Comparison of ENCODE assay signal across 8 mouse cellular contexts in genomic region chr7:24949958-24950623, GRCm38 (mm10). TPM values are rescaled to one million over a fixed set of nuclear protein-coding genes. Genes with fewer than 3 reads are reported as not detected.
A peak's percentile ranks its signal among the peaks of the same experiment; 100 is the strongest.
DNase-seq lines count a peak whose midpoint lies in the region; ATAC-seq and TF ChIP-seq lines count a peak whose summit lies in the region.

No protein-coding gene starts in this region.

- H3K9ac ChIP-seq in kidney, embryonic 14.5 days (ENCODE audit: low read depth, low read length) = no peak overlapping the region
- H3K9ac ChIP-seq in lung, embryonic 15.5 days = no peak overlapping the region

- no peak overlapping the region for H3K4me2 ChIP-seq in kidney, embryonic 14.5 days (replicated peaks; ENCODE audit: low read depth, low read length)
- H3K4me2 ChIP-seq in lung, embryonic 15.5 days = no peak overlapping the region

- H3K9me3 ChIP-seq in kidney, embryonic 14.5 days (ENCODE audit: control insufficient read depth, low read length) = no peaks in the 10 kb centered on the region
- no peaks in the 10 kb centered on the region for H3K9me3 ChIP-seq in lung, embryonic 15.5 days

- H3K4me1 ChIP-seq in kidney, embryonic 14.5 days (ENCODE audit: control insufficient read depth, insufficient read depth, low read length) = peaks cover 7% of the 10 kb centered on the region; the same call in 1 of the 2 replicates
- H3K4me1 ChIP-seq in lung, embryonic 15.5 days = peaks cover 6% of the 10 kb centered on the region
- peaks cover 31% of the 10 kb centered on the region for H3K4me1 ChIP-seq in olfactory bulb, adult 2 months (ENCODE audit: control insufficient read depth, insufficient read depth, low read length)

- peak; percentile 68 for ATAC-seq in kidney, embryonic 14.5 days (ENCODE audit: low FRiP score, low TSS enrichment)
- ATAC-seq in lung, embryonic 15.5 days (ENCODE audit: borderline replicate concordance, extremely low read depth, low FRiP score, low TSS enrichment) = peak; percentile 32; the same call in 1 of the 2 replicates

- peak; percentile 84 for TF ChIP-seq CTCF in olfactory bulb, adult 2 months (IDR thresholded peaks at IDR 0.05; ENCODE audit: insufficient read depth, low read depth, low read length)

- no peak overlapping the region for H3K27ac ChIP-seq in kidney, embryonic 14.5 days (ENCODE audit: low read depth, low read length)
- H3K27ac ChIP-seq in lung, embryonic 15.5 days = no peak overlapping the region
- no peak overlapping the region for H3K27ac ChIP-seq in olfactory bulb, adult 2 months (ENCODE audit: insufficient read depth, low read depth, low read length)

- no peak overlapping the region for H3K4me3 ChIP-seq in kidney, embryonic 14.5 days (ENCODE audit: low read length)
- H3K4me3 ChIP-seq in lung, embryonic 15.5 days = no peak overlapping the region
- H3K4me3 ChIP-seq in olfactory bulb, adult 2 months (ENCODE audit: insufficient read depth, low read depth, low read length) = no peak overlapping the region

- H3K27me3 ChIP-seq in kidney, embryonic 14.5 days (ENCODE audit: control insufficient read depth, insufficient read depth, low read length) = peaks cover 91% of the 10 kb centered on the region
- H3K27me3 ChIP-seq in lung, embryonic 15.5 days = peaks cover 100% of the 10 kb centered on the region

- DNase-seq in CD4-positive helper T cell, adult 2 months (ENCODE audit: low read depth, low spot score) = peak; percentile 74
- DNase-seq in ZHBTc4 (ENCODE audit: low read depth, low spot score) = peak; percentile 90
- DNase-seq in embryo, embryonic 10.5 days (ENCODE audit: low spot score) = peak; percentile 93
- DNase-seq in heart, adult 8-10 months (ENCODE audit: low spot score) = peak; percentile 48
- DNase-seq in urinary bladder, postnatal 14 days (ENCODE audit: low spot score) = peak; percentile 66

- no peaks in the 10 kb centered on the region for H3K36me3 ChIP-seq in kidney, embryonic 14.5 days (ENCODE audit: control insufficient read depth, insufficient read depth, low read length)
- H3K36me3 ChIP-seq in lung, embryonic 15.5 days = no peaks in the 10 kb centered on the region

- WGBS in kidney, embryonic 14.5 days = 2% methylated on average over 8 of the region's 8 CpGs
- under 1% methylated on average over 8 of the region's 8 CpGs for WGBS in lung, embryonic 15.5 days
- WGBS in olfactory bulb, adult 2 months = 10% methylated on average over 8 of the region's 8 CpGs

- TF ChIP-seq POLR2A in olfactory bulb, adult 2 months (IDR thresholded peaks at IDR 0.05; ENCODE audit: insufficient read depth, low read depth, low read length) = no peak

RNA-seq across cellular contexts. Expression of gene Gm4881, which starts 5.8 kb away (rescaled TPM):
- total RNA-seq in heart, adult 8-10 months (2022) = not detected
- not detected in 2 replicates for polyA plus RNA-seq in kidney, embryonic 14.5 days (2014; fragmentation: Nextera tagmentation; extraction: Ambion mirVana)
- not detected in 2 replicates for polyA plus RNA-seq in lung, embryonic 15.5 days (2015; fragmentation: Nextera tagmentation; extraction: Ambion mirVana)
- polyA plus RNA-seq in olfactory bulb, adult 2 months (2012; ENCODE audit: insufficient read depth, insufficient read length, low replicate concordance, missing spikeins) = not detected in 2 replicates

RNA-seq across cellular contexts. Expression of gene Rabac1, which starts 22.5 kb away (rescaled TPM):
- 100 to 1,000 TPM; 297 to 375 (median 324) TPM for total RNA-seq in heart, adult 8-10 months (2022)
- 129 and 144 TPM in 2 replicates for polyA plus RNA-seq in kidney, embryonic 14.5 days (2014; fragmentation: Nextera tagmentation; extraction: Ambion mirVana)
- polyA plus RNA-seq in lung, embryonic 15.5 days (2015; fragmentation: Nextera tagmentation; extraction: Ambion mirVana) = 154 and 156 TPM in 2 replicates
- polyA plus RNA-seq in olfactory bulb, adult 2 months (2012; ENCODE audit: insufficient read depth, insufficient read length, low replicate concordance, missing spikeins) = not detected in 2 replicates

RNA-seq across cellular contexts. Expression of gene Arhgef1, which starts 47.4 kb away (rescaled TPM):
- 10 to 100 TPM; 31.8 to 45.5 (median 43.8) TPM for total RNA-seq in heart, adult 8-10 months (2022)
- 67.5 and 91.2 TPM in 2 replicates for polyA plus RNA-seq in kidney, embryonic 14.5 days (2014; fragmentation: Nextera tagmentation; extraction: Ambion mirVana)
- polyA plus RNA-seq in lung, embryonic 15.5 days (2015; fragmentation: Nextera tagmentation; extraction: Ambion mirVana) = 115 and 128 TPM in 2 replicates
- 291 and 636 TPM in 2 replicates for polyA plus RNA-seq in olfactory bulb, adult 2 months (2012; ENCODE audit: insufficient read depth, insufficient read length, low replicate concordance, missing spikeins)

RNA-seq across cellular contexts. Expression of gene Cd79a, which starts 52.9 kb away (rescaled TPM):
- total RNA-seq in heart, adult 8-10 months (2022) = 1 to 10 TPM in 1 of 4 experiments, under 1 TPM in 3; 0.35 to 2.1 (median 0.66) TPM
- 1.5 and 1.6 TPM in 2 replicates for polyA plus RNA-seq in kidney, embryonic 14.5 days (2014; fragmentation: Nextera tagmentation; extraction: Ambion mirVana)
- polyA plus RNA-seq in lung, embryonic 15.5 days (2015; fragmentation: Nextera tagmentation; extraction: Ambion mirVana) = 0.25 and 0.52 TPM in 2 replicates
- polyA plus RNA-seq in olfactory bulb, adult 2 months (2012; ENCODE audit: insufficient read depth, insufficient read length, low replicate concordance, missing spikeins) = not detected in 2 replicates

RNA-seq across cellular contexts. Expression of gene Atp1a3, which starts 55.7 kb away (rescaled TPM):
- total RNA-seq in heart, adult 8-10 months (2022) = 1 to 10 TPM in 2 of 4 experiments, under 1 TPM in 2; 0.60 to 3.3 (median 1.3) TPM
- polyA plus RNA-seq in kidney, embryonic 14.5 days (2014; fragmentation: Nextera tagmentation; extraction: Ambion mirVana) = 0.27 and 0.68 TPM in 2 replicates
- polyA plus RNA-seq in lung, embryonic 15.5 days (2015; fragmentation: Nextera tagmentation; extraction: Ambion mirVana) = 0.84 and 1.3 TPM in 2 replicates
- 361 and 745 TPM in 2 replicates for polyA plus RNA-seq in olfactory bulb, adult 2 months (2012; ENCODE audit: insufficient read depth, insufficient read length, low replicate concordance, missing spikeins)
